Mouse (Mus musculus): ENCODE data around the gene Mtus2. TPM values are rescaled to one million over a fixed set of nuclear protein-coding genes. Genes with fewer than 3 reads are reported as not detected.
"Not testable (repeated sequence)": the region's sequence is repeated elsewhere in the genome, so short reads cannot be mapped to it uniquely, and the experiment has no call there.

Mtus2 gene
- polyA plus RNA-seq, 1 experiment from 2014 or later, result 15.5 TPM

GRCm38 (mm10) chr5:147928668-147929497 is 28.2 kb upstream of the Mtus2 start:
- Histone ChIP-seq H3K9ac (no peak overlapping the region), H3K9me3 (no peaks in the 10 kb centered on the region), H3K4me1 (no peaks in the 10 kb centered on the region), H3K4me3 (replicated peaks) (no peak overlapping the region), H3K27ac (no peak overlapping the region), H3K36me3 (no peaks in the 10 kb centered on the region), H3K27me3 (replicated peaks) (no peaks in the 10 kb centered on the region), H3K4me2 (no peak overlapping the region)
- ATAC-seq (ENCODE audit: insufficient read depth, low FRiP score, low read depth), result no peak
- 80% methylated on average over 7 of the region's 7 CpGs for WGBS

GRCm38 (mm10) chr5:147935096-147935495 is 22.0 kb upstream of the Mtus2 start:
- no peak for ATAC-seq (ENCODE audit: insufficient read depth, low FRiP score, low read depth)
- no peak overlapping the region for H3K4me2 ChIP-seq
- no peak overlapping the region for H3K4me3 ChIP-seq (replicated peaks)
- no peaks in the 10 kb centered on the region for H3K4me1 ChIP-seq
- H3K36me3 ChIP-seq, result no peaks in the 10 kb centered on the region
- H3K9ac ChIP-seq, result no peak overlapping the region
- 86% methylated on average over 13 of the region's 13 CpGs for WGBS
- H3K27ac ChIP-seq, result no peak overlapping the region
- no peaks in the 10 kb centered on the region for H3K9me3 ChIP-seq
- no peaks in the 10 kb centered on the region for H3K27me3 ChIP-seq (replicated peaks)

GRCm38 (mm10) chr5:147939226-147939625 is 17.9 kb upstream of the Mtus2 start:
- H3K36me3 ChIP-seq, result no peaks in the 10 kb centered on the region
- no peak overlapping the region for H3K27ac ChIP-seq
- 66% methylated on average over 5 of the region's 5 CpGs for WGBS
- no peaks in the 10 kb centered on the region for H3K9me3 ChIP-seq
- ATAC-seq (ENCODE audit: insufficient read depth, low FRiP score, low read depth), result no peak
- no peaks in the 10 kb centered on the region for H3K27me3 ChIP-seq (replicated peaks)
- H3K4me2 ChIP-seq, result no peak overlapping the region
- no peak overlapping the region for H3K4me3 ChIP-seq (replicated peaks)
- H3K9ac ChIP-seq, result no peak overlapping the region
- no peaks in the 10 kb centered on the region for H3K4me1 ChIP-seq

- WGBS, result 19% methylated on average over 5 of the region's 5 CpGs
- H3K4me3 ChIP-seq (replicated peaks), result no peak overlapping the region
- no peaks in the 10 kb centered on the region for H3K4me1 ChIP-seq
- no peak overlapping the region for H3K9ac ChIP-seq
- H3K4me2 ChIP-seq, result no peak overlapping the region
- no peaks in the 10 kb centered on the region for H3K27me3 ChIP-seq (replicated peaks)
- H3K36me3 ChIP-seq, result no peaks in the 10 kb centered on the region
- no peaks in the 10 kb centered on the region for H3K9me3 ChIP-seq
- H3K27ac ChIP-seq, result no peak overlapping the region
- no peak for ATAC-seq (ENCODE audit: insufficient read depth, low FRiP score, low read depth)
Observed at GRCm38 (mm10) chr5:147945000-147945666, 12.0 kb upstream of the Mtus2 start.

- no peaks in the 10 kb centered on the region for H3K9me3 ChIP-seq
- WGBS, result 80% methylated on average over 14 of the region's 14 CpGs
- H3K27me3 ChIP-seq (replicated peaks), result no peaks in the 10 kb centered on the region
- H3K36me3 ChIP-seq, result no peaks in the 10 kb centered on the region
- H3K4me3 ChIP-seq (replicated peaks), result no peak overlapping the region
- no peaks in the 10 kb centered on the region for H3K4me1 ChIP-seq
- no peak for ATAC-seq (ENCODE audit: insufficient read depth, low FRiP score, low read depth)
- no peak overlapping the region for H3K9ac ChIP-seq
- no peak overlapping the region for H3K27ac ChIP-seq
- no peak overlapping the region for H3K4me2 ChIP-seq
Observed at GRCm38 (mm10) chr5:147949881-147950280, 7.2 kb upstream of the Mtus2 start.

- WGBS, result 43% methylated on average over 2 of the region's 2 CpGs
- no peak for ATAC-seq (ENCODE audit: insufficient read depth, low FRiP score, low read depth)
Observed at GRCm38 (mm10) chr5:147951751-147952150, 5.4 kb upstream of the Mtus2 start.

GRCm38 (mm10) chr5:147953181-147953580 is 3.9 kb upstream of the Mtus2 start:
- WGBS, result 82% methylated on average over 5 of the region's 5 CpGs
- H3K9me3 ChIP-seq; H3K9ac ChIP-seq; H3K4me3 ChIP-seq (replicated peaks); ATAC-seq (ENCODE audit: insufficient read depth, low FRiP score, low read depth); H3K27ac ChIP-seq; H3K36me3 ChIP-seq; H3K4me2 ChIP-seq: not testable (repeated sequence)
- Histone ChIP-seq H3K4me1 (peaks cover 21% of the 10 kb centered on the region; the same call in 1 of the 2 replicates), H3K27me3 (replicated peaks) (peaks cover 21% of the 10 kb centered on the region)

More at GRCm38 (mm10) chr5:147951751-147952150, 5.4 kb upstream of the Mtus2 start:
- Histone ChIP-seq H3K9me3 (no peaks in the 10 kb centered on the region), H3K27me3 (replicated peaks) (peaks cover 9% of the 10 kb centered on the region), H3K4me2 (no peak overlapping the region), H3K9ac (no peak overlapping the region), H3K27ac (no peak overlapping the region), H3K36me3 (no peaks in the 10 kb centered on the region), H3K4me1 (peaks cover 7% of the 10 kb centered on the region; the same call in 1 of the 2 replicates), H3K4me3 (replicated peaks) (no peak overlapping the region)

- no peaks in the 10 kb centered on the region for H3K9me3 ChIP-seq
- ATAC-seq (ENCODE audit: insufficient read depth, low FRiP score, low read depth), result no peak
- 31% methylated on average over 5 of the region's 5 CpGs for WGBS
Observed at GRCm38 (mm10) chr5:147955671-147956070, 1.4 kb upstream of the Mtus2 start.

GRCm38 (mm10) chr5:147956421-147956820 is 699 bp upstream of the Mtus2 start:
- Histone ChIP-seq H3K4me3 (replicated peaks) (no peak overlapping the region), H3K9ac (no peak overlapping the region), H3K9me3 (no peaks in the 10 kb centered on the region), H3K4me1 (peaks cover 27% of the 10 kb centered on the region; the same call in 1 of the 2 replicates), H3K27ac (no peak overlapping the region), H3K27me3 (replicated peaks) (peaks cover 25% of the 10 kb centered on the region), H3K4me2 (0 out of 2 replicates have a peak overlapping the region, but pooled peaks have one; percentile 99), H3K36me3 (no peaks in the 10 kb centered on the region)
- WGBS, result 2% methylated on average over 11 of the region's 11 CpGs
- no peak for ATAC-seq (ENCODE audit: insufficient read depth, low FRiP score, low read depth)

More at GRCm38 (mm10) chr5:147955671-147956070, 1.4 kb upstream of the Mtus2 start:
- H3K36me3 ChIP-seq, result no peaks in the 10 kb centered on the region
- H3K4me1 ChIP-seq, result peaks cover 27% of the 10 kb centered on the region; the same call in 1 of the 2 replicates
- no peak overlapping the region for H3K27ac ChIP-seq
- peaks cover 25% of the 10 kb centered on the region for H3K27me3 ChIP-seq (replicated peaks)
- H3K4me2 ChIP-seq, result no peak overlapping the region
- H3K9ac ChIP-seq, result no peak overlapping the region
- H3K4me3 ChIP-seq (replicated peaks), result no peak overlapping the region

- Histone ChIP-seq H3K36me3 (no peaks in the 10 kb centered on the region), H3K4me1 (peaks cover 27% of the 10 kb centered on the region; the same call in 1 of the 2 replicates), H3K9ac (no peak overlapping the region), H3K27me3 (replicated peaks) (peaks cover 25% of the 10 kb centered on the region), H3K27ac (no peak overlapping the region), H3K4me2 (peak overlapping the region; percentile 99), H3K9me3 (no peaks in the 10 kb centered on the region), H3K4me3 (replicated peaks) (peak overlapping the region; percentile 54)
- peak; percentile 24; the same call in 1 of the 2 replicates for ATAC-seq (ENCODE audit: insufficient read depth, low FRiP score, low read depth)
- under 1% methylated on average over 42 of the region's 42 CpGs for WGBS
Observed at GRCm38 (mm10) chr5:147957592-147958271, 612 bp downstream of the Mtus2 start.

- Histone ChIP-seq H3K9ac (no peak overlapping the region), H3K4me3 (replicated peaks) (no peak overlapping the region), H3K9me3 (no peaks in the 10 kb centered on the region), H3K36me3 (no peaks in the 10 kb centered on the region), H3K4me1 (peaks cover 27% of the 10 kb centered on the region; the same call in 1 of the 2 replicates), H3K27me3 (replicated peaks) (peaks cover 25% of the 10 kb centered on the region), H3K4me2 (no peak overlapping the region), H3K27ac (no peak overlapping the region)
- 38% methylated on average over 13 of the region's 13 CpGs for WGBS
- ATAC-seq (ENCODE audit: insufficient read depth, low FRiP score, low read depth), result no peak
Observed at GRCm38 (mm10) chr5:147958552-147958951, 1.4 kb downstream of the Mtus2 start.
